Mouse (Mus musculus): ENCODE results near the gene Hpd. TPM values are rescaled to one million over a fixed set of nuclear protein-coding genes. Genes with fewer than 3 reads are reported as not detected.
"Not testable (repeated sequence)": the region's sequence is repeated elsewhere in the genome, so short reads cannot be mapped to it uniquely, and the experiment has no call there.

Hpd gene
- polyA plus RNA-seq, 1 experiment from 2014 or later, result not detected

DNA sequence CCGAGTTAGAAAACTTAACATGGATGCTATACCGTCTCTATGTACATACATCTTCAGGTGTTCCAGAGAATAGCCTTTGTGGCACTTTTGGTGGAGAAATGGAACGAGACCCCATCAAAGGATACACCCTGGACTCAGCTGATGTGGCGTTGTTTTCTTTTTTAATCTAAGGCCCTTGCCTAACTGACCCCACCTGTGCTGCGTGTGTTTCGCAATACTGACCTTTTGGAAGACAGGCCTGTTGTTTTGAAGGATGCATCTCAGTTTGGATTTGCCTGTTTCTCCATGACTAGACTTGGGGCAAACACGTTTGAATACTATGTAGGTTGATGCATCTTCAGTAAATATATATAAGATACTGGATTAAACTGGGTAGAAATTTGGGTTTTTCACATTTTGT, 21.1 kb upstream of the Hpd start:
- ATAC-seq; H3K4me3 ChIP-seq (ENCODE audit: low read length); H3K27me3 ChIP-seq (replicated peaks; ENCODE audit: control insufficient read depth, insufficient read depth, low read length); H3K27ac ChIP-seq (ENCODE audit: low read depth, low read length); H3K9ac ChIP-seq (ENCODE audit: low read depth, low read length); H3K4me2 ChIP-seq (ENCODE audit: low read length); H3K4me1 ChIP-seq (ENCODE audit: control insufficient read depth, insufficient read depth, low read depth, low read length); H3K36me3 ChIP-seq (ENCODE audit: control insufficient read depth, insufficient read depth, low read length); H3K9me3 ChIP-seq (ENCODE audit: control insufficient read depth, low read length): not testable (repeated sequence)
- WGBS, result 87% methylated on average over 7 of the region's 7 CpGs

DNA sequence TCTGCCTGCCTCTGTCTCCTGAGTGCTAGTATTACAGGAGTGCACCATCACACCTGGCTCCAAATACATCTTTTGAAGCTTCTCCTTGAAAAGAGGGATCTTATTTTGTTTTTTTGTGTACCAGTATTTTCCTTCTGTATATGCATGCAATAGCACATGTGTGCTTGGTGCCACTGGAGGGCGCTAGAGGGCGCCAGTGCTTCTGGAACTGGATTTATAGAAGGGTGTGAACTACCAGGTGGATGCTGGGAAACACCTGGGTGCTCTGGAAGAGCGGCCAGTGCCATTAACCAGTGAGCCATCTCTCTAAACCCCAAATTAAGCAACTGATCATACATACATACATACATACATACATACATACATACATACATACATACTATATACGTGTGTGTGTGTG, 20.2 kb upstream of the Hpd start:
- ATAC-seq; H3K36me3 ChIP-seq (ENCODE audit: control insufficient read depth, insufficient read depth, low read length): not testable (repeated sequence)
- 58% methylated on average over 3 of the region's 4 CpGs for WGBS

DNA sequence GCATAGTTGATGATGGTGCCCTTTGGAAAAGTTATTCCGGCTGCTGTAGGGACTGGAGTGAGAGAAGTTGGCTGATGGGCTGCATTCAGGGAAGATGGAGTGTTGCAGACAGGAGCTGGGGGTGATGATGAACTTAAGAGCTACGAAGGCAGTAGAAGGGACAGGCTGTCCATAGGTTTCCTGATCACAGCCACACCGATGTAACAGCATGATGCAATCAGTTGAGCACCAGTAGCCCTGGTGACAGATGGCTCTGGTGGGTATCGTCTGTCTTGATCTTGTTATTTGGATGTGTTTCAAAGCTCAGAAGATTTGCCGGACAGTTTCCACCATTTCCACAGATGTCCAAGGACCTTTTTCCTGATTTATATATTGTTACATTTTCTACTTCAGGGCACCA, 19.5 kb upstream of the Hpd start:
- WGBS, result 79% methylated on average over 5 of the region's 5 CpGs
- Histone ChIP-seq H3K4me2 (ENCODE audit: low read length) (no peak overlapping the region), H3K27me3 (replicated peaks; ENCODE audit: control insufficient read depth, insufficient read depth, low read length) (no peaks in the 10 kb centered on the region), H3K27ac (ENCODE audit: low read depth, low read length) (no peak overlapping the region), H3K9ac (ENCODE audit: low read depth, low read length) (no peak overlapping the region), H3K4me3 (ENCODE audit: low read length) (no peak overlapping the region), H3K36me3 (ENCODE audit: control insufficient read depth, insufficient read depth, low read length) (no peaks in the 10 kb centered on the region), H3K9me3 (ENCODE audit: control insufficient read depth, low read length) (no peaks in the 10 kb centered on the region), H3K4me1 (ENCODE audit: control insufficient read depth, insufficient read depth, low read depth, low read length) (no peaks in the 10 kb centered on the region)
- ATAC-seq, result no peak

More for the DNA sequence above, 20.2 kb upstream of the Hpd start:
- not testable (repeated sequence) for H3K27ac ChIP-seq (ENCODE audit: low read depth, low read length); H3K4me2 ChIP-seq (ENCODE audit: low read length); H3K9ac ChIP-seq (ENCODE audit: low read depth, low read length); H3K4me3 ChIP-seq (ENCODE audit: low read length); H3K9me3 ChIP-seq (ENCODE audit: control insufficient read depth, low read length); H3K27me3 ChIP-seq (replicated peaks; ENCODE audit: control insufficient read depth, insufficient read depth, low read length); H3K4me1 ChIP-seq (ENCODE audit: control insufficient read depth, insufficient read depth, low read depth, low read length)

DNA sequence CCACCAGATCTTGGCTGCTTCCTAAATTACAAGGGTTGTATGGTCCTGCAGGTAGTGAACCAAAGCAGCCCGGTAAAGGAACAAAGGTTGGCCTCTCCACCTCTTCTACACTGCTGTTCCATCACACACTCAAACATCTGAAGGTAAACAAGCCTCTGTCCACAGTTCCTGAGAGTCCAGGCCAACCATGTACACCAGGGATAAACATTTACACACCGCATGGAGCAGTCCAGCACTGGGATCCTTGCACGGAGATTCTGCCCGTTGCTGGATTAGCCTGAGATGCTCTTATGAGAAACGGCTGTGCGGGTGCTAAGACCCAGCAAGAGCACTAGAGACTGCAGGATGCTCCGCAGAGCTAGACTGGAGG, 19.0 kb upstream of the Hpd start:
- no peak for ATAC-seq
- H3K4me2 ChIP-seq (ENCODE audit: low read length), result no peak overlapping the region
- 86% methylated on average over 7 of the region's 7 CpGs for WGBS

DNA sequence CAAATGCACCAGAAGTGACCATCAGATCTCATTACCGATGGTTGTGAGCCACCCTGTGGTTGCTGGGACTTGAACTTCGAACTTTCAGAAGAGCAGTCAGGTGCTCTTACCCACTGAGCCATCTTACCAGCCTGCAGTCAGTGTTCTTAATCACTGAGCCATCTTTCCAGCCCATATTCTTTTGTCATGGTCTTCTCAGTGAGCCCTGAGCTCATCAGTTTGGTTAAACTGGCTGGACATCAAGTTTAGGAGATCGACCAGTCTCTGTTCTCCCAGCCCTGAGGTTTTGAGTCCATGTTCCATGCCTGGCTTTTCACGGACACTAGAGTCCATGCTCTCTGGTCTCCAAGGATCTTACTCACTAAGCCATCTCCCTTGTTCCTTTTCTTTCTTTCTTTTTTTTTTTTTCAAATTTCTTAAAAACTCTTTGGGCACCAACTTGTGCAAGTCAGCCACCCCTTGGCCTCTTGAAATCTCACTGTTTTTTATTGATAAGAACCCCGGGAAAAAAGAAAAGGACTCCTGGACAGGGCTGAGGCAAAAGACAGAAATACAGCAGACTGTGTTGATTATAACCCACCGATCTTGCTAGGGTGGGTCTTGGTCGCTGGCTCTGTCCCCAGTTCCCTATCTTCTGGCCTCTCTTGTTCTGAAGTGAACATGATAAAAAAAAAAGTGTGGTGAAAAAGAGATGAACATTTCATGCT, 18.4 kb upstream of the Hpd start:
- H3K27ac ChIP-seq (ENCODE audit: low read depth, low read length); ATAC-seq; H3K9ac ChIP-seq (ENCODE audit: low read depth, low read length); H3K4me2 ChIP-seq (ENCODE audit: low read length); H3K4me1 ChIP-seq (ENCODE audit: control insufficient read depth, insufficient read depth, low read depth, low read length); H3K9me3 ChIP-seq (ENCODE audit: control insufficient read depth, low read length); H3K36me3 ChIP-seq (ENCODE audit: control insufficient read depth, insufficient read depth, low read length); H3K27me3 ChIP-seq (replicated peaks; ENCODE audit: control insufficient read depth, insufficient read depth, low read length); H3K4me3 ChIP-seq (ENCODE audit: low read length): not testable (repeated sequence)
- 88% methylated on average over 5 of the region's 7 CpGs for WGBS

More for the DNA sequence above, 19.0 kb upstream of the Hpd start:
- Histone ChIP-seq H3K27me3 (replicated peaks; ENCODE audit: control insufficient read depth, insufficient read depth, low read length) (no peaks in the 10 kb centered on the region), H3K4me3 (ENCODE audit: low read length) (no peak overlapping the region), H3K4me1 (ENCODE audit: control insufficient read depth, insufficient read depth, low read depth, low read length) (no peaks in the 10 kb centered on the region), H3K27ac (ENCODE audit: low read depth, low read length) (no peak overlapping the region), H3K36me3 (ENCODE audit: control insufficient read depth, insufficient read depth, low read length) (no peaks in the 10 kb centered on the region), H3K9me3 (ENCODE audit: control insufficient read depth, low read length) (no peaks in the 10 kb centered on the region), H3K9ac (ENCODE audit: low read depth, low read length) (no peak overlapping the region)

DNA sequence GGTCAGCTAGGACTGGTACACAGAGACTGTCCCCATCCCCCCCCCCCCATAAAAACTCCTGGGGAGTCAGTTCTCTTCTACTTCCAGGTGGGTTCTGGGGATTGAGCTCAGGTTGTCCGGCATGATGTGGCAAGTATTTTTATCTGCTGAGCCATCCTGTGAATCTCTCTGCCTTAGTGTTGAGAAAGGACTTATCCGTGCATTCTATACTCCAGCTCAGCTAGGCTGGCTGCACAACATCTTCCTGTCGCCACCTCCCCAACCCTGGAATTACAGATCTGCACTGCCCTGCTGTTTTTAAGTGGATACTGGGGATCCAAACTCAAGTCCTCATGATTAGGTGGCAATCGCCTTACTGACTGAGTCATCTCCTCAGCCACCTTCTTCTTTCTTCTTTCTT, 16.0 kb upstream of the Hpd start:
- H3K4me1 ChIP-seq (ENCODE audit: control insufficient read depth, insufficient read depth, low read depth, low read length), result no peaks in the 10 kb centered on the region
- no peaks in the 10 kb centered on the region for H3K36me3 ChIP-seq (ENCODE audit: control insufficient read depth, insufficient read depth, low read length)
- WGBS, result 87% methylated on average over 4 of the region's 4 CpGs
- no peak overlapping the region for H3K9ac ChIP-seq (ENCODE audit: low read depth, low read length)
- no peaks in the 10 kb centered on the region for H3K27me3 ChIP-seq (replicated peaks; ENCODE audit: control insufficient read depth, insufficient read depth, low read length)
- H3K9me3 ChIP-seq (ENCODE audit: control insufficient read depth, low read length), result no peaks in the 10 kb centered on the region
- H3K4me2 ChIP-seq (ENCODE audit: low read length), result no peak overlapping the region
- H3K27ac ChIP-seq (ENCODE audit: low read depth, low read length), result no peak overlapping the region
- ATAC-seq, result no peak
- H3K4me3 ChIP-seq (ENCODE audit: low read length), result no peak overlapping the region

DNA sequence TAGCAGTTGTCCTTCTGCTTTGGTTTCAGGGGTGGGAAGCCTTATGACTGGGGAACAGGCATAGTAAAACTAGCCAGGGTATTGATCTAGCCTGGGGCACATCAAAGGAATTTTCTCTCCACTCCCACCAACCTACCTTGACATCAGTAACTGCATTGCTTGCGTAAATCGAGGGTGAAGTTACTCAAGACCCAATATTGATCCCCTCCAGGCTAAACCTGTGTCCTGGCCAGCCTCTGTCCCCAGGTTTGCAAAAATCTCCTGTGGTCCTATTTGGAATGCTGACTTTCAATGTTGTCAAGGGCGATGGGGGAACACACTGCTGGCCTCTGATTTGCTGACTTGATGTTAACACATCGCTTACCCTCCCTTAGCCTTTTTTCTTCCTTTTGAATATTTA, 14.2 kb upstream of the Hpd start:
- no peaks in the 10 kb centered on the region for H3K36me3 ChIP-seq (ENCODE audit: control insufficient read depth, insufficient read depth, low read length)
- no peak overlapping the region for H3K9ac ChIP-seq (ENCODE audit: low read depth, low read length)
- H3K4me1 ChIP-seq (ENCODE audit: control insufficient read depth, insufficient read depth, low read depth, low read length), result no peaks in the 10 kb centered on the region; the same call in 1 of the 2 replicates
- no peak overlapping the region for H3K27ac ChIP-seq (ENCODE audit: low read depth, low read length)
- no peak overlapping the region for H3K4me2 ChIP-seq (ENCODE audit: low read length)
- no peak overlapping the region for H3K4me3 ChIP-seq (ENCODE audit: low read length)
- H3K27me3 ChIP-seq (replicated peaks; ENCODE audit: control insufficient read depth, insufficient read depth, low read length), result no peaks in the 10 kb centered on the region
- no peak for ATAC-seq
- no peaks in the 10 kb centered on the region for H3K9me3 ChIP-seq (ENCODE audit: control insufficient read depth, low read length)
- 73% methylated on average over 4 of the region's 4 CpGs for WGBS

DNA sequence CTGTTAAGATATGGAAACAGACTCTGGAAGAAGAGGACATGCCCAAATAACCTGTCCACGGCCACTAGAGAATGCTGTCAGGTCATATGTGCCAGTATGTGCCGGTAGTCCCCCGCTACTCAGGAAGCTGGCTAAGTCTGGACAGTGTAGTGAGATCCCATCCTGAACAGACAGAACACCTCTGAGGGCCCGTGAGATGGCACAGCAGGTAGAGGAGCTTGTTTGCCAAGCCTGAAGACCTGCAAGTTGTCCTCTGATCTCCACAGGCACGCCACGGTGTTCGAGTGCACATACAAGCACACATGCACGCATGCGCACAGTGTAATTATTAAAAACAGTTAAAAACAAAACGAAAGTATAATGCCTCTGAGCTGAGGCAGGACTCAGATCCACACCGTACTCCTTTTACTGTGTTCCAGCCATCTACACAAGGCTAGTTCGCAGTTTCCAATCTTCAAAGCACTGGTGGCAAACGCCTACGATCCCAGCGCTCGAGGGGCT, 13.0 kb upstream of the Hpd start:
- H3K27me3 ChIP-seq (replicated peaks; ENCODE audit: control insufficient read depth, insufficient read depth, low read length), result no peaks in the 10 kb centered on the region
- ATAC-seq, result no peak
- H3K4me2 ChIP-seq (ENCODE audit: low read length), result no peak overlapping the region
- H3K27ac ChIP-seq (ENCODE audit: low read depth, low read length), result no peak overlapping the region
- H3K36me3 ChIP-seq (ENCODE audit: control insufficient read depth, insufficient read depth, low read length), result no peaks in the 10 kb centered on the region
- H3K4me3 ChIP-seq (ENCODE audit: low read length), result no peak overlapping the region
- WGBS, result 91% methylated on average over 16 of the region's 16 CpGs
- H3K9me3 ChIP-seq (ENCODE audit: control insufficient read depth, low read length), result no peaks in the 10 kb centered on the region
- no peak overlapping the region for H3K9ac ChIP-seq (ENCODE audit: low read depth, low read length)
- no peaks in the 10 kb centered on the region; the same call in 1 of the 2 replicates for H3K4me1 ChIP-seq (ENCODE audit: control insufficient read depth, insufficient read depth, low read depth, low read length)

DNA sequence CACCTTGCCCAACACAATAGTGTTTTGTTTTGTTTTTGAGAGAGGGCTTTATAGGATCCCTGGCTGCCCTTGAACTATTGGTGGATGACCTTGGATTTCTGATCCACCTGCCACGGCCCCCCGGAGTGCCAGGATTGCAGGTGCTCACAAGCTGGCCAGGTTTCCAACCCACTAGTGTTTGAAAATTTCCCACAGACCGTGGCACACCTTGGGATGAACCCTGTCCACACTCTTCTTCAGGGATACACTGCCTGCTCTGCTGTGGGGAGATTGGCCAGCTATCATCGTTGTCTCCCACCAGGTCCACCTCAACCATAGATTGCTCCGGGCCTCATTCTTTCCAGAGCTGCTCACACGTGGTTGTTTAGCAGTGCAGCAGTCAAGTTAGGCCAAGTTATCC, 12.3 kb upstream of the Hpd start:
- WGBS, result 92% methylated on average over 6 of the region's 6 CpGs
- Histone ChIP-seq H3K27me3 (replicated peaks; ENCODE audit: control insufficient read depth, insufficient read depth, low read length) (no peaks in the 10 kb centered on the region), H3K36me3 (ENCODE audit: control insufficient read depth, insufficient read depth, low read length) (no peaks in the 10 kb centered on the region), H3K4me2 (ENCODE audit: low read length) (no peak overlapping the region), H3K9me3 (ENCODE audit: control insufficient read depth, low read length) (no peaks in the 10 kb centered on the region), H3K9ac (ENCODE audit: low read depth, low read length) (no peak overlapping the region), H3K4me3 (ENCODE audit: low read length) (no peak overlapping the region), H3K27ac (ENCODE audit: low read depth, low read length) (no peak overlapping the region), H3K4me1 (ENCODE audit: control insufficient read depth, insufficient read depth, low read depth, low read length) (no peaks in the 10 kb centered on the region; the same call in 1 of the 2 replicates)
- no peak for ATAC-seq
